Mouse (Mus musculus) thymus, postnatal 10 days (tissue): ENCODE results near the gene Slc7a11.

Experiments used
- DNase-seq, 2 experiments: peaks; one replicate each; pipeline ENCODE4 v3.0.0; 2021; ENCODE audit warnings: low spot score in 2 of 2

Gene Slc7a11

DNA sequence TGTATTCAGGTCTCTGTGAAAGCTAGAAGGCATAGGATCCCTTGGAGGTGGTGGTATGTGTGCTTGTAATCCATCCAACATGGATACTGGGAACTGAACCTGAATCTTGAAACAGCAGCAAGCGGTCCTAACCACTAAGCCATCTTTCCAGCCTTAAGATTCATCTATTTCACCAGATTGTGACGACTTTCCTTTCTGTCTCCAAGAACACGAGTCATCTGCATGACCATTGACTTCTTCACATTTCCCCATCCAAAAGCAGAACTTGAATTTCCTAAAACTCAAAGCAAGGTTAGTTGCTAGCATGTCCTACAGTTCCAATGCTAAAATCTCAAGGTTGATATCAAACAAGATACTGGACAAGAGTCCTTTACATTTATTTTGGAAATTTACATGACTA lies 37.5 kb downstream of the Slc7a11 start:
- no peak for DNase-seq

DNA sequence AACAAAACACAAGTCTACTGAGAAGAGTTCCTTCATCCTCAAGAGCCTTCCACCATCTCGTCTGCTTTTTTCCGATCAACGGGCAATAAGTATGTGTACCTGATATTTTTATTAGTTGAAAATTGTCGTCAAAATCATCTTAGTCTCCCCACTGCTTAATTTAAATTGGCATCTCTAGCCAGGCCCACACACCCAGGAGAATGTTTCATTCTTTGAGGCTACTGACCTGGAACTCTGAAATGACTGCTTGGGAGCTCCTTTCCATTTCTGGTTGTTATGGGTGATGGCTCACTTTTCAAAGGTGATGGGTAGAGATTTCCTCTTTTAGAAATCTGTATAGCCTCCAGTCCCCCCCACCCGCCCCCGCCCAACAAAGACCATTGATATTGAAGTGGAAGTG lies 54.6 kb downstream of the Slc7a11 start:
- no peak for DNase-seq

DNA sequence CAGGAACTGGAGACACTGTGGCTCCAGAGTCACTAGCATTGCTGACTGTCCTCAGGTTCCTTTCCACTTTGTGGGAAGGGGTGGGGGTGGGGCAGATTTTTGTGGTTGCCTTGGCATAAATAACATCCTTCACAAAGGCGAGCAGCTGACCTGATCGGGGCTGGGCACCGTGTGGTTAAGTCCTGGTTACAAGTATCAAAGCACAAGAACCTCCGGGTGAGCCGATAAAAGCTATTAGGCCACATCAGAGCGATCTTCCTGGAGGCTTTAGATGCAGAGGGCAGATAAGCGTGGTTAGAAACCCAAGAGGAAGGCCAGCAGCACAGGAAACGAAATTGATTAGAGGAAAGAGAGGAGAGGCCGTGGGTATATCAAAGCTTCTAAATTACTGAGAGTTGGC lies 55.1 kb downstream of the Slc7a11 start:
- DNase-seq, result no peak

DNA sequence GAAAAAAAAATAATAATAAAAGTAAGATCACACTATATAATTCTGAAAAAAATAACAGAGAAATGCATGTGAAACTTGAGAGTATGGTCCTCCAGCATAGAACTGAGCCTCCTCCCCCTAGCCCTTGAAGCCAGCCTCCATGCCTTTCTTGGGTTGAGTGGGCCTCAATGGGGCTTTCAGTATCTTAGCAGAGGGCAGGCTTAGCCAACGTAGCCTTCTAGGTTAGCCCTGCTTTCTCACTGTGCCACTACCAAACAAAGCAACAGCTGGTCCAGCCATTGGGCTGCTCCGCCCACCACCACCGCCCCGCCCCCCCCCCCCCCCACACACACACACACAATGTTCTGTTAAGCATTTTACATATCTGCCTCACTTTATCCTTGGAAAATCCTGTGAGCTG lies 56.1 kb downstream of the Slc7a11 start:
- DNase-seq, result no peak

DNA sequence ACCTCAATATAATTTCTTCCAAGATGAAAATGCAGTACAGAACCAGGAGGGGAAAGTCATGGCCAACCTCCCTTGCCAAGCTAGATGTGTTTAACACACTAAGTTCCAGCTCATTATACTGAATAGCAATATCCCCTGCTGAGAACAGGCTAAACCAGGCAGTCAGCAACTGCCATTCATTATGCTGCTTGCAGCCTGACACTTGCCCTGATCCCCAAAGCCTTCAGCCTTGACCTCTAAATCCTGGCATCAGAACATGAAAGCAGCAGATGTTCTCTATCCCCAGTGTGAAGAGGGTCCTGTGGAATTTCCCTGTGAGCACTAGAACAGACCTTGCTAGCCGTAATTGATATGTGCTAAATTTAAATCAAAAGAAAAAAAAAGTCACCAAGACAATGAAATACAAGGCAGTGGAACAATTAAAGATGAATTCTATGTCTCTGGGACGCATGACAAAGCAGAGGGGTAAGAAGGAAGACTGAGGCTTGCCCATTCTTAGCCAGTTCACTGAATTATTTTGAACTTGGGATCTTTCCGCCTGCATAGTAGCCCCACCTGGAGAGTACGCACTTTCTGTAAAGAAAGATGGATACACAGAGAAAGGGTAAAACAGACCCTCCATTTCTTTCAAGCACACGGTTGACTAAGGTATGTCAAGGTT lies 56.7 kb downstream of the Slc7a11 start:
- no peak for DNase-seq

DNA sequence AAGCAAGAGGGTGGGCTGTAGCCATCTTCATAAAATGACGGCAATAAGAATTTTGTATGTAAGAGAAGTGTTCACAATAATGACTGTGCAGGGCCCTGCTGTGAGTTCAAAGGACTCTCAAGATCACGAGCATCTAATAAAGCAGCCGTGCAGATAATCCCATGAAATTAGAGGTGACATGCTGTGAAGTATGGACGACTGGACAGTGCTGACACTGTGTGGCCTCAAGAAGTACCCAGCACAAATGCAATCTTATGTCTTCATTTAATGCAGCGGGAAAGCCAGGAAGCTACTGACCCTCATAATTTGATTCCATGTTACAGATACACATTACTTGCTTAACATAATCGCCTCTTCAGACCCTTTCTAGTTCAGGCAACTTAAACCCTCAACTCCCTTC lies 57.3 kb downstream of the Slc7a11 start:
- DNase-seq, result no peak

DNA sequence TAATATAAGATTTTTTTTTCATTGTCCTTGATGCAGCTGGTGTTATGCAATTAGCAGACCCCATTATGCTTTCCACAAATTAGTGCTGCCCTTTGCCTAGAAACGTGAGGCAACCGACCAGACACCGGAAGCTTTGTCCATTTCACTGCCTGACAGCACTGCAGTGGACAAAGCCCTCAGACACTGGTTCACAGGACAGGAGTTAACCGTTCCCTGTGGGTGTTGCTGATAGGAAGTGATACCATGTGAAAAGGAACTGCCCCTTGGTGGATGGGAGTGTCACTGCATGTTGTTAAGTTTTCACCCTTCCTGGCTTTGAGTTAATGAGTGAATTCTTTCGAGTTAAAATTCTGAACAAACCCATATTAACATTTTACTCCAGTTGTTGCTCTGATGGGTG lies 60.7 kb downstream of the Slc7a11 start:
- DNase-seq, result no peak

DNA sequence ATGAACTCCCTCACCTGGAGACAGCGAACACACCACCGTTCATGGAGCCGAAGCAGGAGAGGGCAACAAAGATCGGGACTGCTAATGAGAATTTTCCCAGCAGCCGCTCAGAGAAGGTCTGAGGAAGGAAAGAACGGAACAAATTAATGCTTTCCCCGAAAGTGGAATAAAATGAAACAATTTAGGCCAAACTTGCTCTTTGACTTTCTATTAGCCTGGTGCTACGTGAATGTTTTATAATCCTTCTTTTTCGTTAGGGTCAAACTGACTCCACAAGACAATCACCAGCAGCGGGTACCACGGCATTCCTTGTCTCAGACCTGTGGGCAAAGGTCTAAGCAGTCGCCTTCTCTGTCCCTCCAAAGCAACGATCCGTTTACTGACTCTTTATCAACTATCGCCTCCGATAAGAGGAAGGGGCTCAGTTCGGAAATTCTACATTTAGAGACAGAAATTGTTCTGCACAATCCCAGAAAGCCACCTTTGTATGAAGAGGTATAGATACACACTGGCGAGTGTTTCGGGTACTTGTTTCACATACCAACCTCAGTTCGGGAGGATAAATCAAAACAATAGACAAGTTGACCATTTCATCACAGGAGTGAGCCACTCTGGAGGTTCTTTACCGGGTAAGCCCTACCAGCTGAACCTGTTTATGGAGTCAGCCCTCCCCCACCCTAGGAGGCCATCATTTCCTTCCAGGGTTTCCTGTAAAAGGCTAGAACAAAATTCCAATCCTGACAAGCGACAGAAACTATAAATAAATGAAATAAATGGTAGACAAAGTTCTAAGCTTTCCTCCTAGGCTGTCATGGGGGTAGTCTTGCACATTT lies 61.3 kb downstream of the Slc7a11 start:
- no peak for DNase-seq

DNA sequence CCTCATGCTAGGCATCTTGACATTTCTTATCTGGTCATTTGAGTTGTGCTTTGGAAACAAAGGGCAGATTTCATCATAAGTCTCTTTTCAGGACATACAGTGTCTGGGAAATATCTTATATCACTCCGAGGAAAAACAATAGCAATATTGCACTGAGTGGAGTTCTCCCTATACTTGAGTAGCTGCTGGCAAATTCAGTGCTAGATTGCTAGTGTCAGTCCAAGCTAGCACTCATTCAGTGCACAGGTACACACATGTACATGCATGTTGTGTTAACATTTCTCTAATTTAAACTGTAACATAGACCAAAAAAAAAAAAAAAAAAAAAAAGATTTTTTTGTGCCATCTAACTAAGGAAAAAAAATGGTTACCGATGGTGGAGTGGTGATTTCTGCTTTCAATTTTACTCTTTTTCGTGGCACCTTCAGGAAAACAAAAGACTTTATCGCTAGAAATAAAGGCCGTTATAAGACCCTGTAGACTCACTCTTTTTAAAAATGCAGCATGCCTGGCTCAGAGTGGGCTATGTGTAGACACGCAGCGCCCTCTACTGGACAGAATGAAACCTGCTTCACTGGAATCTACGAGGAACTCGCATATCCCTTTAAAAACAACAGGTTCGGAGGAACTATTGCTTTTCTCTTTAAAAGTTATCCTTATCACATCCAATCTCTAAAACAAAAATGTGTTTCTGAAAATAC lies 62.1 kb downstream of the Slc7a11 start:
- DNase-seq, result peak; percentile 77 to 90

DNA sequence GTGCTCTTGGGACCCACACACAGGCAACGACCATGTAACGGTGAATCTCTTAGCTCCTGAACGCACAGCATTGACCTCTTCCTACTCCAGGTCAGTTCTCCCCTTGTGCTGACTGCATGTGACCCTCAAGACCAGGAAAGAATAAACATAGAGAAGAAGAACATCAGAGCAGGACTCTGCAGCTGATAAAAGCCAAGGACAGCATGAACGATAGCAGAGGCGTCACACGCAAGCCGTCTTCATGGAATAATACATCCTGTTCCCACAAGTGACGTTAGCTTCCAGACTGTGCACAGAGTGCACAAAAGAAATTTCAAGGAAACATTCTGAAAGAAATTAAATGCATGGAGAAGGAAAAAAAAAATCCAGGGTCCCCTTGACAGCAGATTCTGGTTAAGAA lies 63.5 kb downstream of the Slc7a11 start:
- no peak for DNase-seq

DNA sequence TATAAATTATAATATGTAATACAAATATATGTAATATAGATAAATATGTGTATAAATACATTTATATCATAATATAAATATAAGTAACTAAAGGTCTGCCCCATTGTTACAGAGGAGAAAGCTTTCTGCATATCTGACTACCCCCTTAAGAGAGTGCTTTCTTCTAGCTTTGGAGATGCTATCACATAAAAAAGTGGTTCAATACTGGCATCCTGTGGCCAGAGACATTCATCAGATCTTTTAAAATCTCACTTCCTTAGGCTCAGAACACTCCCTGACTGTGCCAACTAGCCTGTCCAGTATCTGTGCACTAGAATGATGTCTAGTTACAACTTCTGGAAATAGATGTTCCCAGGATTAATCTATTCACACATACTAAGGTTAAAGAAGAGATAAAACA lies 67.9 kb downstream of the Slc7a11 start:
- no peak for DNase-seq

DNA sequence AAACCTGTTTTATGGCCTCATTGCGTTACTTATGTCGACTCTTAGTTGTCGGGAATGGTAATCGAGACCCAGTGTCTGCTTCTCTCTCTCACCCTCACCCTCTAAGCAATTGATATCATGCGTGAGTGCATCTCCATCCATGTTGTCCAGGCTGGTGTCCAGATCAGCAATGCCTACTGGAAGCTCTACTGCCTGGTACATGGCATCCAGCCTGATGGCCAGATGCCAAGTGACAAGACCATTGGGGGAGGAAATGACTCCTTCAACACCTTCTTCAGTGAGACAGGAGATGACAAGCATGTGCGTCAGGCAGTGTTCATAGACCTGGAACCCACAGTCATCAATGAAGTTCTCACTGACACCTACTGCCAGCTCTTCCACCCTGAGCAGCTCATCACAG lies 73.6 kb downstream of the Slc7a11 start:
- DNase-seq, result no peak

DNA sequence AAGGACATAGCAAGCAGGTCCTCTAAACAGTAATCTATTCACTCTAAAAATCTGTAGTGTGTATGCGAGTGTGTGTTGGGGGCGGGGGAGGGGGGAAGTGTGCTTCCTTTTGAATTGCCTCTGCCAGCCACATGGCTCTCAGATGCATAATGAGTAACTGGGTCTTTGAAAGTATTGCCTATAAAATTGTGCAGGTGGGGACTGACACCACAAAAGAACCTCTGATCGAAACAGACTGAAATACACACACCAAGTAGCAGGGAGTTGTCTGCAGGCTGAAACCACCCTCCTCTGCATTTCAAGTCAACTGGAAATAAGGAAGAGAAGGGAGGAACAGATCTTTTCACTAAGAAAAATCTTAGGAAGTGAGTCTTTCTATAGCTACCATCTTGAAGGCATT lies 76.2 kb downstream of the Slc7a11 start:
- no peak for DNase-seq

DNA sequence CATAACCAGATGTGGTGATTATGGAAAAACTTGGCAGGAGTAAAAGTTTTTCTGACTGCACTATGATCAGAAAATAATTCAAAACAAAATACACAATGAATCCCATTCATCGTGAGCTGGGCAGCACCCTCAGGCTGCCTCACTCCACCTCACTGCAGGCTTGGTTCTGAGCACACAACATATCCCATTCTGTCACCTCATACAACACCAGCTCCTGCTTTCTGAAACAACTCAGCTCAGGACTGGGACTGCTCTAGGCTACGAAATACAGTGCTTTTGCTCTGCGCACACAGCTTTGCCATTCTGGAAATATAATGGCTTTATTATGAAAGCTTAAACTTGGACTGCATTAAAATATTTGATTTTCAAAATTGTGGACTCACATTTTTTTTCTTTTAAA lies 79.8 kb downstream of the Slc7a11 start:
- no peak for DNase-seq

DNA sequence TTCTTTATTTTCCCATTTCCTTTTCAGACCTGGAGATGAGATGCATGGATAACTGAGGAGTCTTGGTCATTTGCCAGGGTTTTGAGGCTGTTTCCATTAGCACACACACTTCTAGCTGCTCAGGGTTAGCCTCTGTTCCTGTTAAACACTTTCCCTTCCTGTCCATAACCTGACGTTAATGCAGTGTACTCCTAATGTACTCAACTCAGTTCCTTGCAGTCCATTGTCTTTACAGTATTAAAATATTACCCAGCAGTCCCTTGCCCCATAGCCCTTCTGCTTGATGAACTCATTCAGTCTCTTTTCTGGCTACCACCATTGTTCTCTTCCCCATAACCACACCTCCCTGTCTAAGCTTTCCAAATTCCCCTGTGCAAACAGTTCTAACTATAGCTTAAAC lies 96.3 kb downstream of the Slc7a11 start:
- no peak for DNase-seq

DNA sequence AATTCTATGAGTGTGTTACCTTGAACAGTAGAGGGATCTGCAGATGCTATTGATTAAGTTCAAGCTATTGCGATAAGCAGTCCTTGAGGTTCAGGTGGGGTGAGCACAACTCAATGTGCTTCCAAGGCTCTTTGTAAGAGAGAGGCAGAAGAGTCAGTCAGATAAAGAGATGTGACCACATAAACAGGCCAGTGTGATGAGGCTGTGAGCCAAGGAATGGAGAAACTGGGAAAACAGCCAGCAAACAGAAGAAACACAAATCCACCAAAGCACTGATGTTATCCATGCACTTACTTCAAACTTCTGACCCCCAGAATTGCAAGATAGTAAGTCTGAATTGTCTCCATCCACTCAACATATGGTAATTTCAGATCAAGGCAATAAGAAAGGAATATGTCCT lies 99.0 kb downstream of the Slc7a11 start:
- DNase-seq, result no peak

DNA sequence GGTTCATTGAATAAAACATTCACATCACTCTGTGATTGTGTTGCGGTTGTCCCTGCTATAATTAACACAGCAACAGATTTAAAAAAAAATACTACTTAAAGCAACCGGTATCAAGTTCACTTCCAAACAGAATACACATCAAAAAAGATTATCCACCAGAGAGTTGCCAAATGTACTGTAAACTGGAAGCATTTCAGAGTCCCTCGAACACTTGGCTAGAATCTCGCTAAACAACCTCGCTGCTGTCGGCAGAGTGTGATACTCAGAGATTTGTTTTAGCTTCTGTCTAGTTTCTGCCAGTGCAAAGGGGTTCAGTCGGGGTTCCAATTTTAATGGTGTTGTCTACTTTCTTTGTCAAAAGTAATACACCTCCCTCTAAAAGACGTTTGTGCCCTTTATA lies 118.9 kb downstream of the Slc7a11 start:
- DNase-seq, result no peak

DNA sequence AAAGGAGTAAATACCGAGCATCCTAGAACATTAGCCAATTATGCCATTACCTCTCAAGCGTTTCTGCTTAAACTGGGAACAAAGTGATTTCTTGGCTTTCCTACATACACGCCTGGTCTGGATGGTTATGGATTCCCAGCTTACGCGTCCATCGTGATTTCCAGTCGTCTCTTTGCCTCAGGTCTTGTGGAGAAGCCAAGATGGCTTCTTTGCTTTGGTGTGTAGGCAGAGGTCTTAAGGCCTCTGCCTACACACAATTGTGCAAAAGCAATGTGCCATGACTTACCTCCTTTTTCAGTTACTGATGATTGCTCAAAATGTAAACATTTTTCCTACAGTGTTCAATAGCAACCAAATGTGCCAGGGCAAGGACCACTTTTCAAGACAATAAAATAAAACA lies 119.5 kb downstream of the Slc7a11 start:
- DNase-seq, result no peak

DNA sequence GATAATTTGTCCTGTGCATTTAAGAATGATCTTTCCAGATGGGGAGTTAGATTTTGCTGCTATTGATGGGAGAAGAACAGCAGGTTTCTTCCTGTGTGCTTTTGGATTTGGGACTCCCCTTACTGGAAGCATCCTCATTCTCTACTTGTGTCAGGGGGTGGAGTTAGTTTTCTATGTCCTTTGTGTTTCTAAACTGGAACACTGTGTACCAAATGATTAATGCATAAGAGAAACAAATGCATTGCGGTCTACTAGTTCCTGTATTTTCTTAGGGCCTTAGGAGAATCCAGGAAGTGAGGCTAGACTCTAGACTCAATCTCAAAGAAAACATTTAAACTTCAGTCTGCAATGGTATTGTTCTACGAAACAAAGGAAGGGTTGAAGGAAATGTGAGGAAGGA lies 122.6 kb downstream of the Slc7a11 start:
- no peak for DNase-seq

DNA sequence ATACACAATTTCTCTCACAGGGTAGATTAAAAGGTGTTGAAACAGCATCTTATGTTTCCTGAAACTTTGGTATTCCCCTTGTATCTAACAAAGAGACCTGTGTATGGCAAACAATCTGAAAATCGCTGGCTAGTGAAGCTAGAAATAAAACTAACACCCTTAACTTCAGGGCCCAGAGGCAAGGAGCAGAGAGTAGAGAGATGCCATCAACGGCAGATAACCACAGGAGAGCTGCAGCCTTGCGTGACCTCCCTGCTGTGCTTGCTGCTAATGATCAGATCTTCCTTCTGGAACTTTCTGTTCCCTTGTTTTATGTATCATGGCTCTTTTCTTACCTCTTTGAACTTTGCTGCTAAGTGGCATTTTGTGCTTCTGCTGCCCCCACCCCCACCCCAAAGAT lies 125.3 kb downstream of the Slc7a11 start:
- DNase-seq, result no peak

DNA sequence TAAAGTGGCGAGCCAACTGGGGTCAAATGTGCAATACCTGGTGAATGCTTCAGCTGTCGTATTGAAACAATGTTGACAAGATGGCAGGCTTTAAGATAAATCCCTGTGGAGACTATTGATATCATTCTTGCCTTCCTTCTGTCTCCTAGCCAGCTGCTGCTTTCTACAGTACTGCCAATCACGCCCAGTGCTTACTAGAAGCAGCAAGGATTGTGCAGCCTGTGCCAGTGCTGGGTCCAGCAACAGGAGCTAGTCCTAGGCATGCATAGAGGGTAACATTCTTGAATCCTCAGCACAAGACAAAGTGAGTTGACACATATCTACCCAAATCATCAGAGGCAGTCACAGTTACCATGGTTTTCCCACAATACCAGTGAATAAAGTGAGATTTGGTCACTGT lies 129.6 kb downstream of the Slc7a11 start:
- DNase-seq, result no peak

DNA sequence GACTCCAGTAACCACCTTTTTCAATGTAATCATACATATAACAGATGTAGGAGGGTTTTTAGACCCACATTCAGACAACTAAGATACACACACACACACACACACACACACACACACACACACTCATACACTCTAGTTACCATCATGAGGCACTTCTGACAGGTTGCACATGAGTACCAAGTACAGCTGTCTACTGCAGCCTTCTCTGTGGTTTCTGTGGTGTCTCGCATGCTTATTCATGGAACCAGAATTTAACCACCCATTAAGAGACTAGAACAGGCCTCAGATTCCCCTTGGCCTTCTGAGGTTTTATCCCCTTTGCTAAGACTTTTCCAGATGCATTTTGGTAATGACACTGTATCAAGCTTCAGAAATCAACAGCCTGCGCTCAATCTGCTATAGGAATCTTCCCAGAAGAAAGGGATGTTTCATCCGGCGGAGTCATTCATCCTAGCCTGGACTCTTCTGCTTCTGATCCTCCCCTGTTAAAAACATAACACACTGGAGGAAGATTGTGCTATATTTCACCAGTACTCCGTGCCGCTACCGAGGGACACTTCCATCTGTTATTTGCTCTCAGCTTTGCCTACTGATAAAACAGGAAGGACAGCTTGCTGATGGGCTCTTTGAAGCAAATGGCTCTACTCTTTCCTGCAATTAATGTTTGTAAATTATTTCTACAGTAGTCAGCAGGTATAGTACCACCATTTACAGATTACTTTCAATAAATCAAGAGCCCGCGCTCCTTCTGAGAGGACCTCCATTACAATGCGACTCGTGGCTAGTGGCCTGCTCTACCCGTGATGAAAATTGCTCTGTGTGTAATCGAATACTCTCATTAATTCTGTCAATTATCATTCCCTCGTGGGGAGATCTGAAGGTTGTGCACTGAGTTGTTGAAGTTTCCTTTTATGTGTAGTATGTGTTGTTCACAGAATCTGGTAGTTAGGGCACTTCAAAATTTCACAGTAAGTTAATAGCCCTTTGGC lies 135.8 kb downstream of the Slc7a11 start:
- DNase-seq, result peak; percentile 36 to 45
